Comparison of ENCODE assay signal across 8 mouse cellular contexts in the genomic region with DNA sequence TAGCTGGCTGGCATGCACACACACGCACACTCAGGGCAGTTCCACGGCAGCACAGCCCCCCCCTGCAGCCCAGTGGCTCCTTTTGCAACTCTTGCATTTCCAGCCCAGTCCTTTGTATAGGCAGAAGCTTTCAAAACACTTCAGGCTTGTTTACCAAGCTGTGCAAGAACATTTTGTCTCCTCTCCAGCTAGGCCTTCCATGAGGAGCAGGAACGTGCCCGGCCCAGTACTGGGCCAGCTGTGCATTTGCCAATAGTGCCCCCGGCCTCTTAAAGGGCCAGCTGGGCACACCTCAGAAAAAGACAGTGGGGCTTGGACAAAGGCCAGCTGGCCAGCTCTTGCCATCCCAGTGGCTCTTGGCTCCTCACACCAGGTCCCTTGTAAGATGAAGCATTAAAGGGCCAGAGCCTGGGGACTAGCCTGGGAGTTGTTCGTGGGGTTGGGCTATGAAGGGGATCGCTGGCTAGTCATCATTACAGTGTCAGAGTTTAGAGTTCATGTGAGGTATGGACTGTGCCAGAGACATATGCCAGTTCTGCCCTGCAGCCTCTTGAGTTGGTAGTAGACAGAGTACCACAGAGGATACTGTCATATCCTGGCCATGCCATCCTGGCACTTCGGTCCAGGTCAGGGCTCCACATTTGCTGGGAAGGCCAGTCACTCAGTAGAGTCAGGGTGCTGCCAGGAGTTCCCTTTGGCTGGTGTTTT.
DNase-seq lines count a peak whose midpoint lies in the region; TF ChIP-seq lines count a peak whose summit lies in the region.

No protein-coding gene starts in this region.

- TF ChIP-seq CTCF in gastrocnemius, adult 2 months (IDR thresholded peaks at IDR 0.05): no peak

- intact Hi-C loops in gastrocnemius, adult 2 months (cut with DNase I): no loop called here

- DNase-seq in gastrocnemius, adult 2 months: peak; percentile 49
- DNase-seq in gastrocnemius, adult 8-10 months (ENCODE audit: low spot score in 2 of 2): no peak
- DNase-seq in NIH3T3 (ENCODE audit: low read depth): peak; percentile 13
- peak; percentile 30 to 32 for DNase-seq in cerebellum, postnatal 36 days
- peak; percentile 73 to 92 for DNase-seq in kidney, postnatal 25 days
- DNase-seq in lung, postnatal 10 days: peak; percentile 81
- no peak for DNase-seq in spleen, postnatal 4 days (ENCODE audit: low spot score in 2 of 2)
- no peak for DNase-seq in B cell, adult 2 months

- no peak overlapping the region for H3K27ac ChIP-seq in gastrocnemius, adult 2 months

- H3K4me3 ChIP-seq in gastrocnemius, adult 2 months: no peak overlapping the region

Comparison
In these comparisons a context has a peak if more than half of its experiments do, and no peak if none do; other contexts are left out.
1. DNase-seq: peak in gastrocnemius, adult 2 months (single experiment), NIH3T3 (single experiment), cerebellum, postnatal 36 days (2 of 2), kidney, postnatal 25 days (2 of 2) and lung, postnatal 10 days (single experiment); none in gastrocnemius, adult 8-10 months (0 of 2), spleen, postnatal 4 days (0 of 2) and B cell, adult 2 months (0 of 2).